18 mouse cellular contexts compared by ENCODE assay signal in genomic region chr2:94303984-94304383, GRCm38 (mm10).
A peak's percentile ranks its signal among the peaks of the same experiment; 100 is the strongest.
DNase-seq lines count a peak whose midpoint lies in the region; ATAC-seq and TF ChIP-seq lines count a peak whose summit lies in the region.
"Had no signal": no experiment of that assay in that cellular context is flagged by ENCODE, and none has a peak within 500 bp of the region (broad histone marks: within the 10 kb centered on the region; RNA-seq: fewer than 3 reads in every experiment).

No protein-coding gene starts in this region.

- 71% methylated on average over 10 of the region's 10 CpGs for WGBS in hindbrain, postnatal 0 days
- WGBS in hindbrain, embryonic 14.5 days: 89% methylated on average over 10 of the region's 10 CpGs
- 93% methylated on average over 10 of the region's 10 CpGs for WGBS in lung, postnatal 0 days

- TF ChIP-seq CTCF in hindbrain, postnatal 0 days (IDR thresholded peaks at IDR 0.05; ENCODE audit: low read depth): no peak
- no peak for TF ChIP-seq CTCF in E14TG2a.4 (conservative IDR thresholded peaks at IDR 0.05; ENCODE audit: low read length)
- TF ChIP-seq CTCF in lung, postnatal 0 days (IDR thresholded peaks at IDR 0.05): no peak

- H3K9me3 ChIP-seq in hindbrain, postnatal 0 days (ENCODE audit: low read length): peaks cover 4% of the 10 kb centered on the region; the same call in 1 of the 2 replicates
- H3K9me3 ChIP-seq in hindbrain, embryonic 14.5 days (ENCODE audit: control insufficient read depth, low read length): peaks cover 8% of the 10 kb centered on the region
- H3K9me3 ChIP-seq in E14TG2a.4 (ENCODE audit: low read length): no peaks in the 10 kb centered on the region
- H3K9me3 ChIP-seq in lung, postnatal 0 days (ENCODE audit: low read length): no peaks in the 10 kb centered on the region
- H3K9me3 ChIP-seq: embryonic facial prominence, embryonic 10.5 days; limb, embryonic 15.5 days; stomach, embryonic 15.5 days had no signal

- ATAC-seq in hindbrain, postnatal 0 days: peak; percentile 44; the same call in 1 of the 2 replicates
- no peak for ATAC-seq in hindbrain, embryonic 14.5 days (ENCODE audit: low FRiP score)
- no peak for ATAC-seq in lung, postnatal 0 days
- ATAC-seq: intestine, postnatal 0 days; midbrain, embryonic 13.5 days had no signal

- no peak for DNase-seq in hindbrain, postnatal 0 days (ENCODE audit: low spot score)
- no peak for DNase-seq in hindbrain, embryonic 14.5 days (ENCODE audit: low spot score)
- peak; percentile 28 for DNase-seq in ZHBTc4 (ENCODE audit: low read depth, low spot score)
- DNase-seq in cerebellum, adult 9-10 months: peak; percentile 53
- no peak for DNase-seq in adrenal gland, adult 2 months
- DNase-seq in left cerebral cortex, postnatal 14 days (ENCODE audit: low spot score in 2 of 2): no peak
- DNase-seq in lung, postnatal 0 days (ENCODE audit: low spot score): no peak
- DNase-seq: adrenal gland, postnatal 10 days; gastrocnemius, postnatal 36 days; lung, postnatal 14 days; right cerebral cortex, postnatal 25 days had no signal

- H3K36me3 ChIP-seq in hindbrain, postnatal 0 days (ENCODE audit: insufficient read depth, low read length): peaks cover 26% of the 10 kb centered on the region
- peaks cover 83% of the 10 kb centered on the region for H3K36me3 ChIP-seq in hindbrain, embryonic 14.5 days (replicated peaks; ENCODE audit: control insufficient read depth, insufficient read depth)
- peaks cover 7% of the 10 kb centered on the region; the same call in 1 of the 2 replicates for H3K36me3 ChIP-seq in E14TG2a.4 (ENCODE audit: insufficient read depth, low read length)
- peaks cover 22% of the 10 kb centered on the region for H3K36me3 ChIP-seq in lung, postnatal 0 days (ENCODE audit: insufficient read depth, low read length)

- intact Hi-C loops in left cerebral cortex, postnatal 14 days (cut with DNase I): no loop called here

- no peak overlapping the region for H3K27ac ChIP-seq in hindbrain, postnatal 0 days
- H3K27ac ChIP-seq in hindbrain, embryonic 14.5 days: no peak overlapping the region
- no peak overlapping the region for H3K27ac ChIP-seq in lung, postnatal 0 days (ENCODE audit: low read length)
- H3K27ac ChIP-seq: embryonic facial prominence, embryonic 10.5 days; forebrain, embryonic 12.5 days; limb, embryonic 15.5 days; midbrain, embryonic 13.5 days; stomach, embryonic 15.5 days had no signal

- no peak overlapping the region for H3K4me3 ChIP-seq in hindbrain, postnatal 0 days (ENCODE audit: low read length)
- no peak overlapping the region for H3K4me3 ChIP-seq in hindbrain, embryonic 14.5 days (replicated peaks; ENCODE audit: low read length)
- peak overlapping the region; percentile 52 for H3K4me3 ChIP-seq in E14TG2a.4 (replicated peaks; ENCODE audit: low read length)
- no peak overlapping the region for H3K4me3 ChIP-seq in lung, postnatal 0 days (ENCODE audit: low read depth, low read length)
- H3K4me3 ChIP-seq: embryonic facial prominence, embryonic 10.5 days; forebrain, embryonic 12.5 days; limb, embryonic 15.5 days; midbrain, embryonic 13.5 days; stomach, embryonic 15.5 days had no signal

- no peak overlapping the region for H3K4me2 ChIP-seq in hindbrain, postnatal 0 days (ENCODE audit: low read depth, low read length)
- H3K4me2 ChIP-seq in hindbrain, embryonic 14.5 days (replicated peaks): no peak overlapping the region
- no peak overlapping the region for H3K4me2 ChIP-seq in lung, postnatal 0 days (replicated peaks; ENCODE audit: low read depth, low read length)
- H3K4me2 ChIP-seq: forebrain, embryonic 12.5 days; limb, embryonic 15.5 days; midbrain, embryonic 13.5 days; stomach, embryonic 15.5 days had no signal

- TF ChIP-seq EP300 in lung, postnatal 0 days (IDR thresholded peaks at IDR 0.05): no peak

- H3K4me1 ChIP-seq in hindbrain, postnatal 0 days (ENCODE audit: insufficient read depth, low read length): no peaks in the 10 kb centered on the region
- no peaks in the 10 kb centered on the region for H3K4me1 ChIP-seq in hindbrain, embryonic 14.5 days (replicated peaks; ENCODE audit: control insufficient read depth, insufficient read depth, low read length)
- H3K4me1 ChIP-seq in E14TG2a.4 (replicated peaks; ENCODE audit: low read depth, low read length): peaks cover 13% of the 10 kb centered on the region
- no peaks in the 10 kb centered on the region for H3K4me1 ChIP-seq in lung, postnatal 0 days (ENCODE audit: insufficient read depth, low read depth, low read length)
- H3K4me1 ChIP-seq: forebrain, embryonic 12.5 days; limb, embryonic 15.5 days; midbrain, embryonic 13.5 days; stomach, embryonic 15.5 days had no signal

- H3K9ac ChIP-seq in hindbrain, postnatal 0 days (replicated peaks; ENCODE audit: low read length): no peak overlapping the region
- H3K9ac ChIP-seq in hindbrain, embryonic 14.5 days: no peak overlapping the region
- H3K9ac ChIP-seq in lung, postnatal 0 days (replicated peaks; ENCODE audit: low read depth): no peak overlapping the region
- H3K9ac ChIP-seq: forebrain, embryonic 12.5 days; limb, embryonic 15.5 days; midbrain, embryonic 13.5 days; stomach, embryonic 15.5 days had no signal

- H3K27me3 ChIP-seq in hindbrain, postnatal 0 days (ENCODE audit: insufficient read depth, low read length): no peaks in the 10 kb centered on the region
- H3K27me3 ChIP-seq in hindbrain, embryonic 14.5 days (ENCODE audit: control insufficient read depth, insufficient read depth, low read length): no peaks in the 10 kb centered on the region
- H3K27me3 ChIP-seq in E14TG2a.4 (ENCODE audit: insufficient read depth, low read length): no peaks in the 10 kb centered on the region
- H3K27me3 ChIP-seq in lung, postnatal 0 days (replicated peaks; ENCODE audit: insufficient read depth, low read length): no peaks in the 10 kb centered on the region
- H3K27me3 ChIP-seq: forebrain, embryonic 12.5 days; limb, embryonic 15.5 days; midbrain, embryonic 13.5 days; stomach, embryonic 15.5 days had no signal

Comparison
In these comparisons a context has a peak if more than half of its experiments do, and no peak if none do; other contexts are left out.
1. DNase-seq: peak in ZHBTc4 (single experiment) and cerebellum, adult 9-10 months (single experiment); none in hindbrain, postnatal 0 days (single experiment), hindbrain, embryonic 14.5 days (single experiment), adrenal gland, adult 2 months (single experiment), left cerebral cortex, postnatal 14 days (0 of 2) and lung, postnatal 0 days (single experiment).